Mouse (Mus musculus) midbrain, postnatal 0 days (tissue): Measurements from ENCODE around the gene 3110040M04Rik. TPM values are rescaled to one million over a fixed set of nuclear protein-coding genes. Genes with fewer than 3 reads are reported as not detected.

Source experiments
- ATAC-seq: fragments of 200-750 bp; cut with Nextera tagmentation; 2 replicates; pipeline ENCODE4 v1.8.0; 2017; ENCODE audit warnings: moderate number of reproducible peaks, mild to moderate bottlenecking, moderate TSS enrichment, moderate library complexity; ENCODE audit not compliant: low FRiP score
- DNase-seq: peaks from one replicate; pipeline ENCODE4 v3.0.0-alpha.2; 2015; ENCODE audit warnings: low spot score
- H3K27ac ChIP-seq: fragments of 300-500 bp; sonication (generic); 2 replicates; pipeline ENCODE4 v1.5.1; 2014; ENCODE audit warnings: low read depth, mild to moderate bottlenecking, low read length, mixed read lengths
- H3K27me3 ChIP-seq: fragments of 300-500 bp; sonication (generic); 2 replicates; pipeline ENCODE4 v1.6.1; 2014; ENCODE audit warnings: low read length, control low read depth, mixed read lengths; ENCODE audit not compliant: insufficient read depth
- H3K36me3 ChIP-seq: fragments of 300-500 bp; sonication (generic); 2 replicates; pipeline ENCODE4 v1.6.1; 2014; ENCODE audit warnings: low read length, control low read depth, mixed read lengths; ENCODE audit not compliant: insufficient read depth
- H3K4me1 ChIP-seq: fragments of 300-500 bp; sonication (generic); 2 replicates; pipeline ENCODE4 v1.6.1; 2014; ENCODE audit warnings: mild to moderate bottlenecking, control low read depth, antibody characterized with exemption, low read length, mixed read lengths; ENCODE audit not compliant: insufficient read depth
- H3K4me2 ChIP-seq: fragments of 300-500 bp; sonication (generic); 2 replicates; pipeline ENCODE4 v1.6.1; 2014; ENCODE audit warnings: low read depth, mild to moderate bottlenecking, low read length, mixed read lengths; ENCODE audit not compliant: poor library complexity, severe bottlenecking
- H3K4me3 ChIP-seq: fragments of 300-500 bp; sonication (generic); 2 replicates; pipeline ENCODE4 v1.5.1; 2014; ENCODE audit warnings: low read depth, mild to moderate bottlenecking, low read length, moderate library complexity
- H3K9ac ChIP-seq: fragments of 300-500 bp; sonication (generic); replicated peaks from 2 replicates; pipeline ENCODE4 v1.6.1; 2014; ENCODE audit warnings: mild to moderate bottlenecking, low read length, moderate library complexity, mixed read lengths; ENCODE audit not compliant: poor library complexity, severe bottlenecking
- H3K9me3 ChIP-seq: fragments of 300-500 bp; sonication (generic); 2 replicates; pipeline ENCODE4 v1.6.1; 2016; ENCODE audit warnings: low read length, control low read depth
- CTCF ChIP-seq: IDR thresholded peaks from 2 replicates; pipeline ENCODE4 v1.5.1; 2016; ENCODE audit warnings: antibody characterized with exemption, mild to moderate bottlenecking
- WGBS: fragments of 180-500 bp; shearing (Covaris S2); extraction: QIAGEN DNeasy Blood & Tissue Kit; methylation state at CpG from one replicate; pipeline ENCODE4 v1.1.7; 2014; 5-methylcytosine and 5-hydroxymethylcytosine counted together
- polyA plus RNA-seq: library from polyadenylated mRNA; unstranded; fragments of >200 nt; fragmentation: Nextera tagmentation; extraction: Ambion mirVana; gene quantifications from 2 replicates; pipeline ENCODE4 v1.2.1, GENCODE M21; 2015
- total RNA-seq: library from RNA; depleted of rRNA; stranded (reverse); fragments of >200 nt; gene quantifications from 2 replicates; pipeline ENCODE4 v1.2.3, GENCODE M21; 2014

The 3110040M04Rik gene
- total and polyA plus RNA-seq, 2 experiments from 2014 or later = not detected

DNA sequence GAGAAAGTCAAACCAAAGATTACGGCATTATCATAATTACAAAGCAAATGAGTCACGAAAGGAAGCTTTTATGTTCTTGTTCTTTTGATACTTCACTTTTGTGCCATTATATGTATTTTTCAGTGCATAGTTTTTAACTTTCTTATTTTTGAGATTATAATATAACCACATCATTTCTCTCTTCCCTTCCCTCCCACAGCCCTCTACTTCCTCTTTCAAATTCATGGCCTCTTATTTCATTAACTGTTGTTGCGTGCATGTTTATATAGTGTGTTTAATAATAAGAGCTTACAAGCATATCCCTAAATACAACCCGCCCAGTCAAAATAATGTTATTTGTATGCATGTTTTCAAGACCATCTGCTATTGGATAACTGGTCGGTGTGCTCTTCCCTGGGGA lies 15.1 kb downstream of the 3110040M04Rik start:
- 86% methylated on average over 5 of the region's 5 CpGs for WGBS
- Histone ChIP-seq H3K27ac (no peak overlapping the region), H3K4me3 (no peak overlapping the region), H3K9me3 (no peaks in the 10 kb centered on the region), H3K36me3 (no peaks in the 10 kb centered on the region), H3K9ac (no peak overlapping the region), H3K4me1 (no peaks in the 10 kb centered on the region), H3K4me2 (no peak overlapping the region), H3K27me3 (no peaks in the 10 kb centered on the region)
- no peak for DNase-seq
- ATAC-seq = no peak
- TF ChIP-seq CTCF = no peak

DNA sequence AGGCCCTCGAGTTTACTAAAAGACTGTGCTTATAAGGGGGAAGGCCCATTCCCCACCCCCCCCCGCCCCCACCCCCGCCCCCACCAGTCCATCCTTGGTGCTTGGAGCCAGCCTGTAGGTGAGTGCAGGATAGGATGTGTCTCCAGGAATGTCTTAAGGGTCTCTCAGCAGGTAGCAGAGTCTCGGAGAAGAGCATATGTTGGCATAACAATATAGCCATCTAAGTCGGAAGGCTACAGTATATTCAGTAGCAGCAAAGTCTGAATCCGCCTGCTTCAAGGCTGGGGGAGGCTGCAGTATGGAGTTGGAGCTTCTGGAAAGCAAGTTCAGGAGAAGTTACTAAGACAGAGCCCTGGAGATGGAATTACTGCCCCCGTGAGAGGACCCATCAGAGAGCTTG lies 16.2 kb downstream of the 3110040M04Rik start:
- DNase-seq (no peak), ATAC-seq (no peak)
- TF ChIP-seq CTCF = no peak
- no peaks in the 10 kb centered on the region for H3K4me1 ChIP-seq
- H3K36me3 ChIP-seq = no peaks in the 10 kb centered on the region
- no peak overlapping the region for H3K27ac ChIP-seq
- H3K4me2 ChIP-seq = no peak overlapping the region
- no peak overlapping the region for H3K9ac ChIP-seq
- 63% methylated on average over 7 of the region's 7 CpGs for WGBS
- H3K27me3 ChIP-seq = no peaks in the 10 kb centered on the region
- H3K4me3 ChIP-seq = no peak overlapping the region
- no peaks in the 10 kb centered on the region for H3K9me3 ChIP-seq

- no peaks in the 10 kb centered on the region for H3K4me1 ChIP-seq
- no peaks in the 10 kb centered on the region for H3K36me3 ChIP-seq
- H3K9me3 ChIP-seq = no peaks in the 10 kb centered on the region
- ATAC-seq (no peak), DNase-seq (no peak)
- 89% methylated on average over 10 of the region's 10 CpGs for WGBS
- TF ChIP-seq CTCF = no peak
- no peak overlapping the region for H3K9ac ChIP-seq
- no peak overlapping the region for H3K27ac ChIP-seq
- H3K27me3 ChIP-seq = no peaks in the 10 kb centered on the region
- no peak overlapping the region for H3K4me2 ChIP-seq
- no peak overlapping the region for H3K4me3 ChIP-seq
Observed at GRCm38 (mm10) chr1:151222561-151223267, 18.8 kb downstream of the 3110040M04Rik start.

DNA sequence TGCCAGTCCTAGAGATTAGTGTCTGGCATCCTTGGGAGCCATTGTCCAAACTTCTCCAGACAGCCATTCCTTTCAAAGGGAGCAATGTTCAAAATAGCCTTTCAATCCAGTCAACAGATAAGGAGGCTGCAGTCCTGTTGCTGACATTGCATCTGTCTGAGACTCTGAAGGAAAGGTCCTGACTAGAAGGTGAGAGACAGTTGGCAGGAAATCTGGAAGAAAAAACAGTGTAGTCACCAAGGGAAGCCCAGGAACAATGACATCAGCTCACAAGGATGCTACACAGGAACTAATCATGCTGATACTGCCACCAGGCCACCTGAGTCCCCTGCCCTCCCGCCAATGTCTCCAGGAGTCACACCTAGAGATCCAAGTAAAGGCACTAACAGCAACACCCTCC lies 19.5 kb downstream of the 3110040M04Rik start:
- Histone ChIP-seq H3K4me3 (no peak overlapping the region), H3K4me2 (no peak overlapping the region), H3K36me3 (no peaks in the 10 kb centered on the region), H3K9ac (no peak overlapping the region), H3K4me1 (no peaks in the 10 kb centered on the region), H3K27me3 (no peaks in the 10 kb centered on the region), H3K9me3 (no peaks in the 10 kb centered on the region), H3K27ac (no peak overlapping the region)
- DNase-seq (no peak), ATAC-seq (no peak)
- 89% methylated on average over 1 of the region's 1 CpGs for WGBS
- TF ChIP-seq CTCF = no peak

GRCm38 (mm10) chr1:151224536-151224935 lies 20.6 kb downstream of the 3110040M04Rik start:
- H3K27ac ChIP-seq = no peak overlapping the region
- 100% methylated on average over 1 of the region's 1 CpGs for WGBS
- DNase-seq (no peak), ATAC-seq (no peak)
- no peak overlapping the region for H3K4me2 ChIP-seq
- H3K4me1 ChIP-seq = no peaks in the 10 kb centered on the region
- no peak for TF ChIP-seq CTCF
- H3K9me3 ChIP-seq = no peaks in the 10 kb centered on the region
- no peaks in the 10 kb centered on the region for H3K36me3 ChIP-seq
- H3K4me3 ChIP-seq = no peak overlapping the region
- H3K27me3 ChIP-seq = no peaks in the 10 kb centered on the region
- no peak overlapping the region for H3K9ac ChIP-seq

DNA sequence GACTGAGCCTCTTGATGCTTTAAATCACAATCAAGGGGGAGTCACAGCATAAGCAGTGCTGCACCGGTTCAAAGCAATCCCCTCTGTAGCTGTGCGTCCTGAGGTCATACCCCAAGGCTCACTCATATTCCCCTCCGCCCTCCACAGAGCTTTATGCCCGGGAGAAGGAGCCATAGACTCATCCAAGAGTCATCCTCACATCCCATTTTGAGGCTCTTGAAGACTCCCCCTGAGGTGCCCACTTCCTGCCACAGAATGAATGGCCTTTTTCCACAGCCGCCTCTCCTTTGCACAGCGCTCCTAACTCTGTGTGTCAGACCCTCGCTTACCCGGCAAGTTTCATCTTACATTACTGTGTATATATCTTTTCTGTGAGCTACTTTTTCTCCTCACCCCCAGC lies 23.6 kb downstream of the 3110040M04Rik start:
- TF ChIP-seq CTCF = no peak
- DNase-seq (no peak), ATAC-seq (no peak)
- Histone ChIP-seq H3K4me1 (no peaks in the 10 kb centered on the region), H3K36me3 (no peaks in the 10 kb centered on the region), H3K27me3 (no peaks in the 10 kb centered on the region), H3K4me2 (no peak overlapping the region), H3K4me3 (no peak overlapping the region), H3K27ac (no peak overlapping the region), H3K9me3 (no peaks in the 10 kb centered on the region), H3K9ac (no peak overlapping the region)
- whole genome bisulfite sequencing = 84% methylated on average over 8 of the region's 8 CpGs
